Mouse (Mus musculus) megakaryocyte, adult 5-6 weeks (primary cell): ENCODE measurements around the gene Gm44965. TPM values are rescaled to one million over a fixed set of nuclear protein-coding genes. Genes with fewer than 3 reads are reported as not detected.

Experiments
- ATAC-seq: 2 replicates; pipeline ENCODE4 v1.8.0; 2016; ENCODE audit warnings: mild to moderate bottlenecking, inconsistent platforms; ENCODE audit not compliant: poor library complexity, severe bottlenecking
- total RNA-seq, 2 experiments: library from RNA; stranded (forward) in 1 of 2; stranded (reverse) in 1 of 2; fragments of 153-499, 151-499 nt in 1 of 2; fragments of 221-1000, 200-1000 nt in 1 of 2; gene quantifications; 2 replicates each; pipeline versions ENCODE4 v1.2.3 to v1.2.4; 2015 to 2017

Gm44965 gene
- total RNA-seq (2015), result not detected in 2 replicates
- not detected in 2 replicates for total RNA-seq (2017)

DNA sequence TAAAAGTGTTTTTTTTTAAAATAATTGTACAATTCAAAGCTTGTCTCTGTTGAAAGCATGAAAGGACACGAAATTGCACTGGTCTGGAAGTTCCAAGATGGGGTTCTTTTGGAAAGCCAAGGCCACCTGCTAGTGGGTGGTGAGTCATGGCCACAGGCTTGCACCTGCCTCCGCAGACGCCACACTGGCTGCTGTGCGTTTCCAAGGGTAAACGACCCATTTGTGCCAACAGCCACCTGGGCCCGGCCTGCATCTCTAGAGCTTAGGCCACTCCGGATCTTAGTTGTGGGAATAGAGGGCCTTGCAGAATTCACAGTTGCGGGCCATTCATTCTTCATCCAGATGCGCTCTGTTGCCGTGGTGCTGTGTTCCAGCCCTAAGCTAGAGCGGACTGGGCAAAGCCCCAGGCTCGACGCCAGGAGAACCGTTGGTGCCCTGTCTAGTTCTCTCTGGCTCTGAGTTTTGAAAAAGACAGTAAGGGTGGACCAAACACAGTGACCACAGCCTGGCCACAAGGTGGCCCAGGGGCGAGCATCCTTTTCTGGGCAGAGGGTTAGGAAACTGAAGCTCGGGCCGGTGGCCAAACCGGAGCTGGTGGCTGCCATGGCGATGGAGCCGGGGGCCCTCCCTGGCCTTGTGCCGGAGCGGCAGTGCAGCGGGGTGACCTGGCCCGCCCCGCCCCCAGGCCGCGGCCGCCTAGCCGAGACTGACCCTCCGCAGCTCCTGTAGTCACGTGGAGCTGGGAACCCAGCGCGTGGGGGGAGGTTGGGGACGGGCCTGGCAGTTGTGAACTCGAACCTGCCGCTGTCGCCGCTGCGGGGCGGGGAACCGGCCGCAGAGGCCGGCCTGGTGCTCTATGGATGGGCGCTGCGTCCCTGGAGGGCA lies at the start of gene Gm44965, which contains the start of gene Repin1:
Gene Gm44965, plus strand, starts transcription at position 784 of the 885 bp plus-strand sequence.
Gene Repin1, plus strand, starts transcription at position 726 of the 885 bp plus-strand sequence.
- peak; percentile 82 for ATAC-seq

DNA sequence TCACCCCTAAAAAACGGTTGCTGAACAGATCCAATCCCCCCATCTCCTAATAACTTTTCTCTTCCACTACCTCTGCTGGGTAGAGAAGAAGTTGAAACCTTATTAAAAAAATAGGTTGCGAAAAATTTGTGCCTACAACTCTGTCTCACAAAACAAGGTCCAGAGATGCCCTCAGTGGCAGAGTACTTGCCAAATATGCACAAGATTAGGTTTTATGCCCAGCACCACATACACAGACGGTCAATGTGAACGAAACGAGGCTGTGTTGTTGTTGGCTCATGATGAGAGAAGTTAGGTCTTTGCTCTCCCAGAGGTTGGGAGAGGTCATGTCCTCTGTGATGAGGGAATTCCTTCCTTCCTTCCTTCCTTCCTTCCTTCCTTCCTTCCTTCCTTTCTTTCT lies 48.5 kb upstream of the Gm44965 start:
- no peak for ATAC-seq

DNA sequence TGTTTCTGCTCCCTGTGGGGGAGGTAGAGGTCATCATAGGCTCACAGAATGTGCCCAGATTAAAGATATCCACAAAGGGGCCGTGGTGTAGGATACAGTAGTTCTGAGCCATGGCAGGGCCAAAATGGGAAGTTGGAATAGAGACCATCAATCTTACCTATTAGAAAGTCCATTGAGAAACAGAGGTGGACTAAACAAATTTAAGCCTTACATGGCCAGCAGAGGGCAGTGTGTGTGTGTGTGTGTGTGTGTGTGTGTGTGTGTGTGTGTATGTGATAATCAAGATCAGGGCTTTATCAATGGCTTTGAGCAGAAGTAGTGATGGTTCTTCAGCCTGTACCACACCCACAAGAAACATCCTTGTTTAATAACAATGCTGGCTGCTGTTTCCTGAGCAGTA lies 47.5 kb upstream of the Gm44965 start:
- peak; percentile 60 for ATAC-seq

DNA sequence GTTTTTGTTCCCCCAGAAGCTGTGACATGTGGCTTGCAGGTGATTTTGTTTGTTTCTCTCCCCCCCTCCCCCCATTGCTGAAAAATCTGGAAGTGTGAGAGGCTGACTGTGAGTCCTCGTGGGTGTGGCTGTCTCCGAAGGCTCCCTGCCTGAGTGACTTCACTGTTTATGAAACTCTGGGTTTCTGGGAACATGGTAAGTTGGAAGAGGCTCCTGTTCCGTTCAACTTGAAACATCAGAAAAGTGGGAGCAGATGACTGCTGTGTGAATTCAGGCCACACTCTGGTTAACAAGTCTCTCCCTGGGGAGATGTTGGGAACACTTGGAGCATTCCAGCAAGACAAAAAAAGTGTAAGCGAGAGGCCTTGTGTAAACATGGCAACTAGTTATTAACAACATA lies 46.9 kb upstream of the Gm44965 start:
- ATAC-seq, result no peak

DNA sequence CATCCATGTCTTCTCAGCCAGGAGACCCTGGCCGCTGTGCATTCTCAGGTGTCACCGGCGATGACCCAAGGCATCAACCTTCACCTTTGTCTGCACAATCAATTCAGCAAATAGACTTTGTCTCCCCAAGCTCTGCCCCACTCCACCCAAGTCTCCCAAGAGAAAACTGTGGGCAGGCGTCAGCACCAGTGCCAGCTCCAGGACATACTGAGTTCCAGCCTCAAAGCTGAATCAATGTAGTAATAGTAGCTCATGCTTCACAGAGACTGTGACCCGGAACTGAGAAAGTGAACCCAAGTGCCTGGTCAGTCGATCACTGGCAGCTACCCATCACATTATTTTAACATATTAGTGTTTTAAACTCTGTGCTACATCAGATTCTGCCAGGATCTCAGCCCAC lies 45.4 kb upstream of the Gm44965 start:
- no peak for ATAC-seq

DNA sequence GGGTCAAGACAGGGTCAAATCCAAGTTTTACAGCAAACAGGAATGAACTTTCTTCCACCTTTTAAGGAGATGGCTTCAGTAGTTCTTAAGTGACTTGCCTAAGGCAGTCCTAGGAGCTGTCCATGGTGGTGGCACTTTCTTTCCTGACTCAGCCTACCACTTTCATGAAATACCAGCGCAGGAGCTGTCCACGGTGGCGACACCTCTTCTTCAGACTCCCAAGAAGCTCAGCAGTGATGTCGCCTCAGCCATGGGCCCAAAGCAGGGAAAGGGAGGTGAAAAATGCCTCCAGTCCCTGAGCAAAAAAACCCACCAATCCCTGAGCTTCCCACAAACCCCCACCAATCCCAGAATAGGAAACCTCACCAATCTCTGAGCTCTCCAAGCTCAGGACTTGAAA lies 40.8 kb upstream of the Gm44965 start:
- ATAC-seq, result no peak

DNA sequence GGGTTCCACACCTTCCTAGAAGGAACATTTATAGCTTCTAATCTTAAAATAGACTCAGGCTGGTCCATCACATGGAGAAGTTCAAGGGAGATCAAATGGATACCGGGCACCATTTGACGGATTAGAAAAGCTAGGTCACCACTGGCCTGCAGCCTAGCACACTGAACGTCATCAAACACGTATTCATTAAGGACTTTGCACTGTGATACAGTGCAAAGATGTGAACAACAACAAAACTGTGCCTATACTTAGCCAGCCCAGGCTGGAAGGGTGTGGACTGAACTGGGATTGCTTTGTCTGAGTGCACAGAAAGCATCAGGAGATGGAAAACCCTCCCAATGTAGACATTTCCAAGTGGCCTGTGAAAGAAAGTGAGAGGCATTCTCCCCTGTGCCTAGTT lies 39.9 kb upstream of the Gm44965 start:
- ATAC-seq, result no peak

DNA sequence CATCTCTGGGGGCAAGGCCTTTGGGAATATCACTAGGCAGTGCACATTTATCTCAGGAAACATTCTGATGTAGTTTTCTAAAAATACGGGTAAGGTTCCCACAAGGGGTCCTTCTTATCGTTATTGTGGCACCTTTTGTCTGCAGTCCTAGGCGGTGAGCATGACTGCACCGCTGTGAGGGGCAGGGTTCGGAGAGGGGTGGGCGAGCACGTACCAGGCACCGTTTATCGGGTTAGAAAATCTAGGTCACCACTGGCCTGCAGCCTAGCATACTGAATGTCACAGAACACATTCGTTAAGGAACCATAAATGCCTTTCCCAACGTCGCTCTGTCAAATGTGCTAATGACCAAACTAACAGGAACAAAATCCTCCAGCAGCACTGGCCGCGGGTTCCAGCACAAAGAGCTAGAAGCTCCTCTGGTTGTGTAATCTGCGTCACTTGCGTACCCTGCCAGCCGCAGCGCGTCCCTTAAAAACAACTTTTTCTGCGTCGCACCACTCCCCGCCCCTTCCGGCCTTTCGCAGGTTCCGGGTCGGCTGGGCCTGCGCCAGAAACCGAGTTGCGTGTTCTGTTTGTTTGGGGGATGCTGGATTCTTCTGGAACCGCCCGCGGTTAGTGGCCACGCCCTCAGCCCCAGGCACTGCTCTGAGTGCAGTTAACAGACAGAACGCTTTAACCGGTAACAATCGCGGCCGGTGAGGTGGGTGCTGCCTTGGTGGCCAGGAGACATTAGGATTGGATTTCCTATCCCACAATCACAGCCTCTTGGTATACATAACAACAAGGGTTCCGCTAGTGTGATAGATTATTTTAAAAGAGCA lies 39.2 kb upstream of the Gm44965 start, which contains the start of gene Lrrc61:
Gene Lrrc61, plus strand, starts transcription at position 517 of the 824 bp plus-strand sequence.
- ATAC-seq, result peak; percentile 94

DNA sequence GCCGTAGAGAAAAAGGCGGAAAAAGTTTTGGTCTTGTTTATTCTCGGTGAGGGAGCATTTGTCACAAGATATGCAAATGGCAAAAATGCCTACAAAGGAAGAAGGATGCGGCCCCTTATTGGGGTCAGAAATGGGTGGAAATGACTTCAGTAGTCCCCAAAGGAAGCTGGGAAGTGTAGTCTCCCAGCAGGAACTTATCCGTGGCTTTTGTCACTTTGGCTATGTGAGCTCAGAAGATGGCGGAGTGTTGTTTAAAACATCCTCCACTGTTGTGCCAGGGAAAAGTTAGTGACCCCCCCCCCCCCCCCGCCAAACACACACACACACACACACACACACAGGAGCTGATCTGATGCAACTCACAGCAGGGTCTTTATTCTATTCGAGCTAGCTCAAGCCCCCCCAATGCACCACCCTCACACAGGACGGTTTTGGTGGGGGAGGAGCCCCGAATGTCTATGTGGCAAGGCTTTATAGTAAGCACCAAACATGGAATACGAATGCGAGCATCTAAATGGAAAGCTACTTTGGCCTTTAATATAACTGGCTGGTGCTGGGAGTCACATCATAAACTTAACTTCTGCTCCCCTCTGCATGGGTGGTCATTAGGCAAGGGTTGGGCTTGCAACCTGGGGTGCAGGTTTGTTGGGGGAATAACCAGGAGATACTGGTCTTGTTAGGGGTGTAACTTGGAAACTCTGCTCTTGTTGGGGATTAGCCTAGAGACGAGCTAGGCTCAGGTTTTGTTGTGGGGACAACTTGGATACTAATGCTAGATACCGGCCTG lies 38.4 kb upstream of the Gm44965 start:
- ATAC-seq, result peak; percentile 48

DNA sequence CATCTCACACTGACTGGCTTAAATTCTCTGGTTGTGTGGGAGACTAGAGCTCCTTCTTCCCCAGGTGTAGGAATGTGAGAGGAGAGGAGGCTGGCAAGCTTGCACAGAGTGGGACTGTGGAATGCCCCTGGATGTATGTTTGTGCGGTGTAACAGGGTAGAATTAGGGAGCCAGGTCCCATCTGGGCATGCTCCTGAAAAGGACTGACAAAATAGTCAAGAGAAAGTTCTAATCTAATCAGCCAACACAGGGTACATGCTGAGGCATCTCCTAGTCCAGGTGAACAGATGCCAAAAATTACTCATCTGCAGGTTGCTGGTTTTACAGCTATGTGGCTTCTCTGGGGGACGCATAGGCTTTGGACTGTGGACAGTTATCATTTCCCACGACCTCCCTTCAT lies 37.8 kb upstream of the Gm44965 start:
- no peak for ATAC-seq

DNA sequence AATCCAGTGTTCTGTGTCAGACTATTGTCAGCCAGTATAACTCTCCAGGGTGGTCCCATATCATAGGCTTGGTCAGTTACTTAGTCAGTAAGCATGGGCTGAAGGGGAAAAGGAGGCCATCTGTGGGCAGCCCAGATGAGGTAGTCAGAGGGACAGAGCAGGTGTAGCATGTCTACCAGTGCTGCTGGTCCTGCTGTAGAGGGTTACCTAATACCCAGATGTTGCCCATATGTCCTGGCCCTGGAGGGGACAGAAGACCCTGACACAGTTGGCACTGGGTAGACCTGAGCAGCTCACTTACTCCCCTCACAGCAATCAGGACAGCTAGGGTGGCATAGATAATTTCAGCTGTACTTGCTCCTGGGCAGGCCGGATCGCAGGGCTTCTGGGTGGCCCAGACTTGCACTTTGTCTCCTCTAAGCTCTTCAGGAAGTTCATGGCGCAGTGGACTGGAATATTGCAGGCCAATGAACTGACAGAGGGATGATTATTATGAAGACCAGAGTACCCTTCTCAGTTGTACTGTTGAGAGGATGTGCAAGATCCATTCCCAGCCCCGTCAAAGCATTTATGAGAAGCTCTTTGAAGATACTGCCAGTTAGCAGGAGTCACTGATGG lies 27.9 kb upstream of the Gm44965 start:
- no peak for ATAC-seq

DNA sequence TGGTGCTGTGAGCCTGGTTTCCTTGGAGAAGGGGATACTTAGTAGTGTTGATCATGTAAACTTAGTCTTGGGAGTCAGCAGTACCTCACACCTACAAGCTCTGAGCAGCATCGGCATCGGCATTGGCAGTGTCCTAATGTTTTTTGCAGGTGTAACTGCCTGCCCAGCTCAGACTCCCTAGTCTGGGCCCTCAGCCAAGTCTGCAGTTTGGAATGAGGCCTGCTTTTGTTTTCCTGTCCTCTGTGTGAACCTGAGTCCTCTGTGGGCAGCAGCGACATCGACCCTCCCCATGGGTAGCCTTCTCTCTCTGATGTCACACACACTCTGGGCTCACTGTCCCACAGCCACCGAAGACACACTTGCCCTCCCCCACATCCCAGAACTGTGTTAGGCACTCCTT lies 27.4 kb upstream of the Gm44965 start:
- ATAC-seq, result no peak

DNA sequence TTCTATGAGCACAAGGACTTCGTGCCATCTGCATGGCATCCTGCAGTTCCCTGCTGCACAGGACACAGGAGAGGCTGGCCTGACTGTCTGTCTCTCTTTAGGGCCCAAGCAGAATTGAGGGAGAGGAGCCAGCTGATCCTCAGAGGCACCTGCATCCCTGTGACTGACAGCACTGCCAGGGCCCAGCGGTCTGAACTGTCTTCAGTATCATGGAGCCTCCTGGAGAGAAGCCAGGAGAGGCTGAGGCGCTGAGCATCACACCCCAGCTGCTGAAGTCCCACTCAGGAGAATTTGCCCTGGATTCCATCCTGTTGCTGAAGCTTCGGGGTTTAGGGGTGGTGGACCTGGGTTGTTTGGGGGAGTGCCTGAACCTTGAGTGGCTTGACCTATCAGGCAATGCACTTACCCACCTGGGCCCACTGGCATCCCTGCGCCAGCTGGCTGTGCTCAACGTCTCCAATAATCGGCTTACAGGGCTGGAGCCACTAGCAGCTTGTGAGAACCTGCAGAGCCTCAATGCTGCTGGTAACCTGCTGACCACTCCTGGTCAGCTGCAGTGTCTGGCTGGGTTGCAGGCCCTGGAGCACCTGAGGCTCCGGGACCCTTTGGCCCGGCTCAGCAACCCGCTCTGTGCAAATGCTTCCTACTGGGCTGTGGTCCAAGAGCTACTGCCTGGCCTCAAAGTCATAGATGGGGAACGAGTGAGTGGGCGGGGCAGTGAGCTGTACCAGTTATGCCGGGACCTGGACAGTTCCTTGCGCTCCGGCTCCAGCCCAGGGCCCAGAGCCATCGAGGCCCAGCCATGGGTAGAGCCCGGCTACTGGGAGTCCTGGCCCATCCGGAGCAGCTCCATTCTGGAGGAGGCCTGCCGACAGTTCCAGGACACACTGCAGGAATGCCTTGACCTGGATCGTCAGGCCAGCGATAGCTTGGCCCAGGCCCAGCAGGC lies 25.4 kb upstream of the Gm44965 start:
- ATAC-seq, result no peak

DNA sequence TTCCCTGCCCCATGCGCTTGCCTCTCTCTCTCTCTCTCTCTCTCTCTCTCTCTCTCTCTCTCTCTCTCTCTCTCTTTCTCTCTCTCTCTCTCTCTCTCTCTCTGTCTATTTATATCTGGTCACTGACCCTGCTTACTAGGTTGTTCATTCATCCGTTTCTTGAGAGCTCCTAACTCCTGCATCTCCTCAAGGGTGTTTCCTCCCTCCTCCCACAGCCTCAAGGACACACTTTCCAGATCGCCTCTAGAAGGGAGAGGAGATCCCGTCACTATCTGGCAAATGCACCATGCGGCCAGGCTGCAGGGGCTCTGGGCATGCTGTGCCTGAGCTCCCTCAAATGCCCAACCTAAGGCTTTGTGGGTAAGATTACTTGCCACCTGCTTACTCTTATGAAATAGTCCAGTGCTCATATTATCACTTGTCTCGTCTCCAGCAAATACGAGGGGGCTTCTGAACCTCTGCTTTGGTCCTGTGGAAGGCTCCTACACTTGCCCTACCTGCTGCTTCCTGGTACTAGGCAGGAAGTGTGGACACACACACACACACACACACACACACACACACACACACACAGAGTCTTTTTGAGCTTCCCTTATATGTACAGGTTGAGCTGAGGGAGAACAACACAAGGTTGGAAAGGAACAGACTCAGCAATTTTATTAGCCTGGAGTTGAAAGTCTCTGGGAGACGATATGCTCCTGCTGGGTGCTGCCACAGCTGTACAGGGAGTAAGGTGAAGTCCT lies 24.5 kb upstream of the Gm44965 start:
- no peak for ATAC-seq

DNA sequence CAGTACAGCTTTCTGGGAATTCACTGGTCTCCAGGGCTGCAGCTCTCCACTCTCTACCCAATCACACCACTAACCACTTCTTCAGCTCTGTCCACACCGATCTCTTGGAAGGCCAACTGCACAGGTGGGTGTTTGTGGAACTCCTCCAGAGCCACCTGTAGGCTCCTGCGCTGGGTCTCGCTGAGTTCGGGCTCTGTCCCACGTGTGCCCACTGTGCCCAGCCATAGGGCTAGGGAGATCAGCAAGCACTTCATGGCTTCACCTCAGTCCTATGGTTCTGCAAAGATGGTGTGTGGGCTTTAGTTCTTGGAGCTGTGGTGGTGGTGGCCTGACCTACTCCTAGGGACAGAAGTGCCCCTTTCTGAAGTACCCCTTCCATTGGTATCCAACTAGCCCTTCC lies 21.7 kb upstream of the Gm44965 start:
- no peak for ATAC-seq

DNA sequence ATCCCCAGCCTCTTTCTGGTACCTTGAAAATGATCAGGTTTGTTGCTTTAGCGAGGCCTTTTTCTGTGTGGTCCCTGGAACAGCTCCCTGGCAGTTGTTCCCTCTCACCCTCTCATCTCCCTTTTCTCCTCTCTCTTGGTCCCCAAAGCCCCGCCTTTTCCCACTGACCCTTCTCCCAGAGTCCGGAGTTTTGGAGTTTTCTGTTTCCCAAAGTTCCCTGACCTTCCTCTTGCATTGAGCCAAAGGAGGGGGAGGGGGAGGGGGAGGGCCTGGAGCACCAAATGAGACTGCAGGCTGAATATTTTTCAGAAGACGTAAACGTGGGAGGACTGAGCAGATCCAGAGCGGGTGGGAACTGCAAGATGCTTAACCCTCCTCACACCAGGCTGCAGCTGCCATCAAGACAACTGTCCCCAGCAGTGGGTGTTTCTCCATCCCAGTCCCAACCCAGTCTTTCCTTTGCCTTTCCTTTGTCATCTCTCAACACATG lies 21.1 kb upstream of the Gm44965 start, which contains the start of gene Rarres2:
Gene Rarres2, minus strand, starts transcription at position 218 of the 490 bp plus-strand sequence.
- no peak for ATAC-seq

DNA sequence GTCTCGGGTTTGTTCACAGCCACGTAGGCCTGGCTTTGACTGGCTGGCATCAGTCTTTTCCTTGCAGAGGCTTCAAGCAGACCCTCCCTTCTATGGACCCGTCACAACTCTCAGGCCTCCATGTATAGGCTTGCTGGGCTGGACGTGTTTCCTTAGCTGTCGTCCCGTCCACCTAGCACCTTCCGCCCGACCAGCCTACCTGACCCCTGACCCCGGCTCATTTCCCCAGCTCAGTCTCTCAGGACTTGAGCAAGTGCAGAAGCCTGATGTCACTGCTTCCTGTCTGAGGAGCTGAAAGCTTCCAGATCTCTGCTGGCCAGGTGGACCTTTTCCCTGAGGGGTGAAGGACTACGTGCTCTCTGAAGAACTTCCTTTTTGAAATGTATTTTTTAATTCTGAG lies 20.5 kb upstream of the Gm44965 start:
- ATAC-seq, result no peak

DNA sequence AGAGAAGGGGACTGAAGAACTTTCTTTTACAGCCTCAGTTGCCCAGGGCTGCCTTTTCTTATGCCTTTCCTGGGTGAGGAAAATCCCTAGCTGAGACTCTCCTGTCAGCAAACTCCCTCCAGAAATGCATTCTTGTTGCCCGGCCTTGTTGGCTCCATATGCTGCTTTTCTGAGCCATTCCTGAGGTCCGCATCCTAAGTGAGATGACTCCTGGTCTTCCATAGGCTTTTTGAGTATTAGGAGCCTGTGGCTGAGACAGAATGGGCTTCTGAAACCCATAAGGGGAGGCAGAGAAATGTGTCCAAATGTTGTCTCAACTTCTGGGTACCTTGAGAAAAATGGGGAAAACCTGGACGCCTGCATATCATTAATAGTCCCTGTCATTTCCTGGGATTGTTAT lies 19.8 kb upstream of the Gm44965 start:
- ATAC-seq, result no peak
